Mouse (Mus musculus) kidney, embryonic 16.5 days (tissue): ENCODE measurements around the gene Gm10570. TPM values are rescaled to one million over a fixed set of nuclear protein-coding genes. Genes with fewer than 3 reads are reported as not detected.
A peak's percentile ranks its signal among the peaks of the same experiment; 100 is the strongest.

ENCODE experiments used
- ATAC-seq: fragments of 200-750 bp; cut with Nextera tagmentation; 2 replicates; pipeline ENCODE4 v1.8.0; 2017; ENCODE audit warnings: moderate TSS enrichment; ENCODE audit not compliant: low FRiP score, low TSS enrichment
- H3K27ac ChIP-seq: fragments of 300-500 bp; sonication (generic); 2 replicates; pipeline ENCODE4 v1.5.1; 2014; ENCODE audit warnings: low read length
- H3K27me3 ChIP-seq: fragments of 300-500 bp; sonication (generic); 2 replicates; pipeline ENCODE4 v1.6.1; 2014; ENCODE audit warnings: low read length, control low read depth, mixed read lengths; ENCODE audit not compliant: insufficient read depth
- H3K36me3 ChIP-seq: fragments of 300-500 bp; sonication (generic); 2 replicates; pipeline ENCODE4 v1.6.1; 2014; ENCODE audit warnings: low read length, control low read depth, mixed read lengths; ENCODE audit not compliant: insufficient read depth
- H3K4me1 ChIP-seq: fragments of 300-500 bp; sonication (generic); 2 replicates; pipeline ENCODE4 v1.6.1; 2014; ENCODE audit warnings: low read length, control low read depth, mixed read lengths; ENCODE audit not compliant: insufficient read depth
- H3K4me2 ChIP-seq: fragments of 300-500 bp; sonication (generic); replicated peaks from 2 replicates; pipeline ENCODE4 v1.6.1; 2014; ENCODE audit warnings: low read depth, low read length
- H3K4me3 ChIP-seq: fragments of 300-500 bp; sonication (generic); 2 replicates; pipeline ENCODE4 v1.5.1; 2014; ENCODE audit warnings: mild to moderate bottlenecking, low read length
- H3K9ac ChIP-seq: fragments of 300-500 bp; sonication (generic); replicated peaks from 2 replicates; pipeline ENCODE4 v1.6.1; 2014; ENCODE audit warnings: low read length
- H3K9me3 ChIP-seq: fragments of 300-500 bp; sonication (generic); 2 replicates; pipeline ENCODE4 v1.6.1; 2016; ENCODE audit warnings: low read length, control low read depth
- WGBS: fragments of 180-500 bp; shearing (Covaris S2); extraction: QIAGEN DNeasy Blood & Tissue Kit; methylation state at CpG from one replicate; pipeline ENCODE4 v1.1.7; 2014; 5-methylcytosine and 5-hydroxymethylcytosine counted together
- polyA plus RNA-seq: library from polyadenylated mRNA; unstranded; fragments of >200 nt; fragmentation: Nextera tagmentation; extraction: Ambion mirVana; gene quantifications from 2 replicates; pipeline ENCODE4 v1.2.1, GENCODE M21; 2015

The Gm10570 gene
- 0.57 TPM in 1 of 2 replicates, not detected in the other for polyA plus RNA-seq

- Histone ChIP-seq H3K27ac (peak within 1 kb of the TSS; percentile 82), H3K9ac (peak within 1 kb of the TSS; percentile 66), H3K9me3 (no peaks in the 10 kb centered on the region), H3K27me3 (peaks cover 31% of the 10 kb centered on the region), H3K4me1 (peaks cover 18% of the 10 kb centered on the region), H3K4me3 (peak within 1 kb of the TSS; percentile 53), H3K4me2 (peak within 1 kb of the TSS; percentile 93), H3K36me3 (no peaks in the 10 kb centered on the region)
- peak; percentile 43; the same call in 1 of the 2 replicates for ATAC-seq
- under 1% methylated on average over 52 of the region's 52 CpGs for WGBS
Measured at GRCm38 (mm10) chr4:130308231-130309081, at the start of gene Gm10570, which contains the start of gene Fabp3. Gene Gm10570 (minus strand): TSS chr4:130308674. Gene Fabp3 (plus strand): TSS chr4:130308595.

GRCm38 (mm10) chr4:130357946-130358345 lies 49.5 kb upstream of the Gm10570 start:
- Histone ChIP-seq H3K4me1 (peaks cover 20% of the 10 kb centered on the region), H3K36me3 (peaks cover 20% of the 10 kb centered on the region; the same call in 1 of the 2 replicates), H3K27me3 (no peaks in the 10 kb centered on the region), H3K4me3 (no peak overlapping the region), H3K9ac (no peak overlapping the region), H3K27ac (no peak overlapping the region), H3K9me3 (no peaks in the 10 kb centered on the region), H3K4me2 (no peak overlapping the region)
- no peak for ATAC-seq

GRCm38 (mm10) chr4:130352588-130352987 lies 44.1 kb upstream of the Gm10570 start:
- Histone ChIP-seq H3K27me3 (no peaks in the 10 kb centered on the region), H3K36me3 (peaks cover 40% of the 10 kb centered on the region), H3K9ac (no peak overlapping the region), H3K4me3 (no peak overlapping the region), H3K27ac (no peak overlapping the region), H3K4me1 (no peaks in the 10 kb centered on the region), H3K4me2 (no peak overlapping the region), H3K9me3 (no peaks in the 10 kb centered on the region)
- no peak for ATAC-seq
- 75% methylated on average over 7 of the region's 7 CpGs for WGBS

- no peak overlapping the region for H3K4me3 ChIP-seq
- no peaks in the 10 kb centered on the region for H3K4me1 ChIP-seq
- no peak overlapping the region for H3K9ac ChIP-seq
- ATAC-seq: no peak
- no peak overlapping the region for H3K4me2 ChIP-seq
- no peaks in the 10 kb centered on the region for H3K27me3 ChIP-seq
- H3K27ac ChIP-seq: no peak overlapping the region
- 87% methylated on average over 16 of the region's 16 CpGs for WGBS
- no peaks in the 10 kb centered on the region for H3K9me3 ChIP-seq
- peaks cover 32% of the 10 kb centered on the region for H3K36me3 ChIP-seq
Measured at GRCm38 (mm10) chr4:130350690-130351422, 42.4 kb upstream of the Gm10570 start.

- no peak for ATAC-seq
- peaks cover 32% of the 10 kb centered on the region for H3K36me3 ChIP-seq
- no peaks in the 10 kb centered on the region for H3K9me3 ChIP-seq
- WGBS: 94% methylated on average over 6 of the region's 6 CpGs
- no peaks in the 10 kb centered on the region for H3K27me3 ChIP-seq
- no peaks in the 10 kb centered on the region for H3K4me1 ChIP-seq
- no peak overlapping the region for H3K27ac ChIP-seq
- no peak overlapping the region for H3K9ac ChIP-seq
- no peak overlapping the region for H3K4me3 ChIP-seq
- no peak overlapping the region for H3K4me2 ChIP-seq
Measured at GRCm38 (mm10) chr4:130349666-130350065, 41.2 kb upstream of the Gm10570 start.

- no peaks in the 10 kb centered on the region for H3K9me3 ChIP-seq
Measured at GRCm38 (mm10) chr4:130341691-130342090, 33.2 kb upstream of the Gm10570 start.

GRCm38 (mm10) chr4:130335867-130336266 lies 27.4 kb upstream of the Gm10570 start:
- Histone ChIP-seq H3K4me1 (no peaks in the 10 kb centered on the region), H3K4me3 (no peak overlapping the region), H3K36me3 (peaks cover 23% of the 10 kb centered on the region), H3K9me3 (no peaks in the 10 kb centered on the region), H3K9ac (no peak overlapping the region), H3K27ac (no peak overlapping the region), H3K27me3 (no peaks in the 10 kb centered on the region), H3K4me2 (no peak overlapping the region)
- no peak for ATAC-seq
- WGBS: 90% methylated on average over 5 of the region's 5 CpGs

More at GRCm38 (mm10) chr4:130341691-130342090, 33.2 kb upstream of the Gm10570 start:
- peak; percentile 42; the same call in 1 of the 2 replicates for ATAC-seq
- Histone ChIP-seq H3K4me3 (no peak overlapping the region), H3K36me3 (peaks cover 9% of the 10 kb centered on the region), H3K9ac (no peak overlapping the region), H3K27ac (0 out of 2 replicates have a peak overlapping the region, but pooled peaks have one; percentile 25), H3K4me1 (no peaks in the 10 kb centered on the region), H3K4me2 (no peak overlapping the region), H3K27me3 (no peaks in the 10 kb centered on the region)
- 20% methylated on average over 4 of the region's 4 CpGs for WGBS

- ATAC-seq: peak; percentile 42; the same call in 1 of the 2 replicates
- Histone ChIP-seq H3K9ac (no peak overlapping the region), H3K27me3 (no peaks in the 10 kb centered on the region), H3K4me1 (no peaks in the 10 kb centered on the region), H3K27ac (peak overlapping the region; percentile 49; the same call in 1 of the 2 replicates), H3K9me3 (no peaks in the 10 kb centered on the region), H3K4me3 (no peak overlapping the region), H3K36me3 (peaks cover 36% of the 10 kb centered on the region), H3K4me2 (no peak overlapping the region)
- WGBS: 51% methylated on average over 9 of the region's 9 CpGs
Measured at GRCm38 (mm10) chr4:130327366-130327765, 18.9 kb upstream of the Gm10570 start.

- H3K4me1 ChIP-seq: no peaks in the 10 kb centered on the region
- peaks cover 39% of the 10 kb centered on the region for H3K36me3 ChIP-seq
- H3K27ac ChIP-seq: no peak overlapping the region
- no peaks in the 10 kb centered on the region for H3K9me3 ChIP-seq
- H3K4me3 ChIP-seq: no peak overlapping the region
- H3K9ac ChIP-seq: no peak overlapping the region
- ATAC-seq: no peak
- WGBS: 98% methylated on average over 2 of the region's 2 CpGs
- H3K27me3 ChIP-seq: no peaks in the 10 kb centered on the region
- H3K4me2 ChIP-seq: no peak overlapping the region
Measured at GRCm38 (mm10) chr4:130325446-130325845, 17.0 kb upstream of the Gm10570 start.
